Mouse (Mus musculus) thymus, postnatal 36 days (tissue): Measurements from ENCODE around the gene Ifnb1.

Experiments used
- DNase-seq, 2 experiments: peaks; one replicate each; pipeline ENCODE4 v3.0.0; 2022; ENCODE audit warnings: mixed read lengths in 2 of 2

Gene Ifnb1

DNA sequence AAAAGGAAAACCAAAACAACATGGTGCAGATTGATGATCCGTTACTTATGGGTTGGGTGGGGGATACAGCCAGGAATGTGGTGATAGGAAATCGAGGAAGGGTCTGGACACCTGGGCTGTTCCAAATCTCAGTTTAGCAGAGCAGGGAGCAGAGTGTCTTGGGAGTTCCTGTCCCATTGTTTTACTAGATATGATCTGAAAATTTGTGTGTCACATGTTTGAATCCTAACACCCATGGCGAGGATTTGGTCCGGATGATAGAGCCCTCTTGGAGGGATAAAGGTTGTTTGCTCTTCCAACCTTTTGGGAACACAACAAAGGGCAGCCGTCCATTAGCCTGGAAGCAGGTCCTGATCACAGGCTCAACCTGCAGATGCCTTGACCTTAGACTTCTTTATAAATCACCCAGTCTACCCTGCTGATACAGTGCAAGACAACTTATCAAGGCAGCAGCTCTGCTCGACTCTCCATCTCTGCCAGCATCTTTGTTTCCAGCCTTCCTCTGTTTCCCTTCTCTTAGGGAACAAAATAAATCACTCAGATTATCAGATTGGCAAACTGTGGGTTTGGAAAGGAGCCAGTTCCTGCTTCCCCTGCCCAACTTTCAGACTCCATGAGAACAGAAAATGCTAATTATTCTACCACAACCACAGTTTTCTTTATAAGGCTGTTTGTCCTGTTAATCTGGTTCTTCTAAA is 26.1 kb downstream of the Ifnb1 start:
- no peak for DNase-seq

DNA sequence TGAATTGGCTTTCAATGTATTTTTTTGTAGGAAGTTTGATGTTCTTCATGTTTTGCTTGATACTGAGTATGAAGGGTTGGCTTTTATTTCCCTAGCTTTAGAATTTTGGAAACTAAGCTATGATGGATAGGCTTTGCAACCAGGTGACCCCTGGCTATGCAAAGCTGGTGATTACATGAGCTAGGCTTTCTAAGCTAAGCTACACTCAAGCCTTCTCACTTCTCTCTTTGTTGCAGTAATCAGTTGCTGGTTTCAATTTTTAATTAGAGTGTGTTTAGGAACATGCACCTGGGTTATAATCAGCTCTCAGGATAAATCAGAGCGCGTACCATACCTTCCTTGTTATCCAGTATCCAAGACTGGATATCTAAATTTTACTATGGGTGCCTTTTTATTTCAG is 33.0 kb downstream of the Ifnb1 start:
- DNase-seq = no peak

DNA sequence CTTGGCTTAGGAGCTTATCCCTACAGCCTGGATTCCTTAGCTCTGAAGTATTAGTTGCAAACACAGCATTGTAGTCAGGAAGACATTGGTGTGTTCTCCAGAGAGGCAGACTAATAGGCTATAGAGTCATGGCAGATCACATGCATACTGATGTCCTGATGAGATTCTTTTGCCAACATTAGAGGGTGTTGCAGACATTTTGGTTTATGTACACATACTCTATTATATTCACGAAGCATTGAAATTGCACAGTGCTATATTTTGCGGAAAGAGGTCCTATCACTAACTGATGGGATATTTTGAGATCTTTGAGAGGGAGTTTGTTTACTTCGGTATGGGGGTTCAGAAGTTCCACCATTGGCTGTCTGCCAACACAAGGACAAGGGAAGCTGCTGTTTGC is 34.5 kb downstream of the Ifnb1 start:
- no peak for DNase-seq

DNA sequence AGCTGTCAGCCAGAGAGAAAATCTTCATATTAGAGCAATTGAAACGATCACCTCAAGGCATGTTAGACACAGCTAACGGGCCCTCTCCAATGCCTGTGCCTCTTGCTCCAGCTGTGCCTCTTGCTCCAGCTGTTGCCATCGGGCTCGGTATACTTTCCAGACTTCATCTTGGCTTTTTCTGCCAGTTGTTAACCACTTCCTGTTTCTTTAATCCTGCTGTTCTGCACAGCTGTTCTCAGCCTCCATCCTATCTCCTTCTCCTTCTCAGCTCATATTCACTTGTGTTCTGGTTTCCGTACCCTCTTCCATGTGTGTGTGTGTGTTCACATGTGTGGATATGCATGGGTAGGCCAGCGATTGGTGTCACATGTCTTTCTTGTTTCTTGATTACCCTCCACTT is 42.4 kb downstream of the Ifnb1 start:
- DNase-seq = no peak

DNA sequence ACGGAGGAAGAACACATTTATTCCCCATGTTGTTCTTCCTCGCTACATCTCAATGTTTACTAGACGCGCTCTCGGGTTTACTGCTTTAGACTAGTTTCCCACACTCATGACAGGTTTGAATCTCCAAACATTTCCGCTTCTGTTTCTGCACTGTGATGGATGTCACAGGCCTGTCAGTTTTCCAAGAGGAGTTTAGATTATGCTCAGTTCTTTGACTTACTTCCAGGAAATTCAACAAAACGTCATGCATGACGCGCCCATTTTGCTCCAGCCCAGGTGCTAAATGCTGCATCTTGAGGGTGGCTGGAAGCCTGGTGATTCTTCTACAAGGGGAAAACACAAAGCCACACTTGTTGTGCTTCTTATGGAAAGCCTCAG is 43.8 kb downstream of the Ifnb1 start:
- DNase-seq = no peak

DNA sequence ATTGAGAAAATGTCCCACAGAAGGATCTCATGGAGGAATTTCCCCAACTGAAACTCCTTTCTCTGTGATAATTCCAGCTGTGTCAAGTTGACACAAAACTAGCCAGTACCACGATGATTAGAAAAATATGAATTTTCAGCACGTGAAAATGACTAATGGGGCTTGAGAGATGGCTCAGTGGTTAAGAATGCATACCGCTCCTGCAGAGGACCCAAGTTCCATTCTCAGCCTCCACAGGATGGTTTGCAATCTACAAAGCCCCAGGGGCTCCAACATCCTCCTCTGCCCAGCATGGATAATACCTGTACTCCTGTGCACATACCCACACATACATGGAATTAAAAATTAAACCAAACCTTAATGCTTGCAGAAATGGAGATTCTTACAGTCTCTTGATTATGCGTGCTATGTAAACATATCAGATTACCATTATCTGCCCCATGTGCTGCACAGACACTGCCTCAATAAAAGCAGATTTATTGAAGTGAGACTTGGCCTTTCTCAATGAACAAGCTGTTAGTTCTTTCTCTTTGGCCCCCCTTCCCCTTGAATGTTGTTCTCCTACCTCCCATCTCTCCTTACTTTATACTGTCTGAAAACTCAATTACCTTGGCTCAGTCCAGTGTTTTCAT is 44.3 kb downstream of the Ifnb1 start:
- no peak for DNase-seq

DNA sequence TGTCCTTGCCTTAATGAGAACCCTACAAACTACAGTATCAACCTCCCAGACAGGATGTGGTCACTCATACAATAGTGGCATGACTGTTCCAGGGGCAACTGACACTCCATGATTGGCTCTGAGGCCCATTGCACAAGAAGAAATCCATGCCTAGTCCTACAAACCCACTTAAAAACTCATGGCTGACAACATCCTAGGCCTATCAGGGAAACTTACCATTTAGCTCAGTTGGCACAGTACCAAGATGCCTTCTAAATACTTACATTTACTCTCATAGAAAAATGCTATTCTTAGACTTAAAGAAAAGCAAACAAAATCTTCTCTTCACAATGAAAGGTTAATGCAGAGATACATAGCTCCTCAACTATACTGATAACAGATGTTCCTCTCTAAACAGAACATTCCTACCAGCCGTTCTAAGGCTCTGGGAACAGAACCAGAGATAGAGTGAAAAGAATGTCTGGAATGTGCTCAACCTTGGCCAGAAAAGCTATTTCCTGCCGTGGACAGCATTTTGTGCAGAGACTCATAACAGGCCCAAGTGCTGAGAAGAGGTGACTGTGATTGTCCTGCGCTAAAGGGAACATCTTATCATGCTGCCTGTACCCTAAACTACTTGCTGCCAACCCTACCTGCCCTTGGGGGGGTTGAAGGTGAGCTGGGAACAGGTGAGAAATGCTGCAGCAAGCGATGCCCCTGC is 45.9 kb downstream of the Ifnb1 start:
- no peak for DNase-seq

DNA sequence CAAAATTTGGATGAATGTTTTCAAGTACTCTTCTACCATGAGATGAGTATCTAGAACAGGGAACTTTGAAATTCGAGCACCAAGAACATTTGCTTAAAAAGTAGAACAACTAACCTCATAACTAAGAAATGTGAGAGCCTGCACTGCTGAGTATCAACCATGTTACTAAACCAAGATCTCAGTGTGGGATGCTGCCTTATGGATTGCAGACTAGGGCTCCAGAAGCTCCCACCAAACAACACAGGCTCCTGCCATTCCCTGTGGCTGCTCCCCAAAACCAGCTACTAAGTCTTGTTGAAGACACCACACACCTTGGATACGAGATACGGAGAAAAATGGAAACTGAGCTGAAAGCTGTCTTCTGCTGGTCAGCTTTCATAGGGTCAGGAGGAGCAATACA is 46.5 kb downstream of the Ifnb1 start:
- DNase-seq = no peak
